Mouse (Mus musculus) megakaryocyte, embryonic 14.5 days (primary cell): ENCODE measurements around the gene Rnf214. TPM values are rescaled to one million over a fixed set of nuclear protein-coding genes. Genes with fewer than 3 reads are reported as not detected.
A peak's percentile ranks its signal among the peaks of the same experiment; 100 is the strongest.
"Not testable (repeated sequence)": the region's sequence is repeated elsewhere in the genome, so short reads cannot be mapped to it uniquely, and the experiment has no call there.

Experiments
- H3K27me3 ChIP-seq: replicated peaks from 2 replicates; pipeline ENCODE3; 2012; ENCODE audit warnings: inconsistent platforms
- H3K36me3 ChIP-seq: replicated peaks from 2 replicates; pipeline ENCODE3; 2012; ENCODE audit warnings: low read length, inconsistent platforms, mixed read lengths
- H3K4me1 ChIP-seq: 2 replicates; pipeline ENCODE4 v1.6.1; 2012; ENCODE audit warnings: inconsistent platforms
- H3K4me3 ChIP-seq: replicated peaks from 2 replicates; pipeline ENCODE3; 2012; ENCODE audit warnings: moderate library complexity, mild to moderate bottlenecking, inconsistent platforms
- H3K9me3 ChIP-seq: 2 replicates; pipeline ENCODE4 v1.6.1; 2012; ENCODE audit warnings: inconsistent platforms
- FLI1 ChIP-seq: IDR thresholded peaks from 2 replicates; pipeline ENCODE4 v1.6.1; 2012; ENCODE audit warnings: low read length, inconsistent platforms, mixed read lengths
- GATA1 ChIP-seq: IDR thresholded peaks from 3 replicates; pipeline ENCODE4 v1.6.1; 2012; ENCODE audit warnings: mixed read lengths, low read length, inconsistent platforms, borderline replicate concordance
- polyA plus RNA-seq: library from polyadenylated mRNA; stranded (reverse); fragments of >175 nt; gene quantifications from 2 replicates; pipeline ENCODE4 v1.2.3, GENCODE M21; 2012; ENCODE audit warnings: low replicate concordance; ENCODE audit not compliant: insufficient read depth

The Rnf214 gene
- polyA plus RNA-seq, 1 experiment, result 5.8 TPM

GRCm38 (mm10) chr9:45851776-45852175, 54.9 kb downstream of the Rnf214 start:
- no peak overlapping the region for H3K4me3 ChIP-seq
- TF ChIP-seq FLI1, result no peak
- no peak for TF ChIP-seq GATA1
- peaks cover 27% of the 10 kb centered on the region for H3K4me1 ChIP-seq

DNA sequence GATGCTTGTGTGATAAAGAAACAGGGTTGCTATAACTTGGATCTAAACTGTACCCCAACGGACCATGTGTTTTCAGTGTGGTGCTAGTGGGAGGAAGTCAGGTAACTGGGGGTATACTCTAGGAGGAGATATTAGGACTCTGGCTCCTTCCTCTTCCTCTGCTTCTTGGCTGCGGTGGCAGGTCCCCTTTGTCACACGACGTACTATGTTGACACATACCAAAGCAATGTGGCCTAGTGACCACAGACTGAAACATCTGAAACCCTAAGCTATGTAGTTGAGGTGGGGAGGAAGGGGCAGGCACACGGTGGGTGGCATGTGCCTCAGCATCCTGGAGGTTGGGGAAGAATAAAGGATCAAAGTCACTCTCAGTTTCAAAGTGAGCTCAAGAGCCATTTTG, 55.4 kb downstream of the Rnf214 start:
- no peaks in the 10 kb centered on the region for H3K9me3 ChIP-seq
- peaks cover 88% of the 10 kb centered on the region for H3K27me3 ChIP-seq
- peaks cover 31% of the 10 kb centered on the region for H3K4me1 ChIP-seq
- peaks cover 11% of the 10 kb centered on the region for H3K36me3 ChIP-seq
- H3K4me3 ChIP-seq, result no peak overlapping the region
- no peak for TF ChIP-seq GATA1
- TF ChIP-seq FLI1, result no peak

More at GRCm38 (mm10) chr9:45851776-45852175, 54.9 kb downstream of the Rnf214 start:
- no peaks in the 10 kb centered on the region for H3K9me3 ChIP-seq
- H3K27me3 ChIP-seq, result peaks cover 84% of the 10 kb centered on the region
- H3K36me3 ChIP-seq, result peaks cover 12% of the 10 kb centered on the region

DNA sequence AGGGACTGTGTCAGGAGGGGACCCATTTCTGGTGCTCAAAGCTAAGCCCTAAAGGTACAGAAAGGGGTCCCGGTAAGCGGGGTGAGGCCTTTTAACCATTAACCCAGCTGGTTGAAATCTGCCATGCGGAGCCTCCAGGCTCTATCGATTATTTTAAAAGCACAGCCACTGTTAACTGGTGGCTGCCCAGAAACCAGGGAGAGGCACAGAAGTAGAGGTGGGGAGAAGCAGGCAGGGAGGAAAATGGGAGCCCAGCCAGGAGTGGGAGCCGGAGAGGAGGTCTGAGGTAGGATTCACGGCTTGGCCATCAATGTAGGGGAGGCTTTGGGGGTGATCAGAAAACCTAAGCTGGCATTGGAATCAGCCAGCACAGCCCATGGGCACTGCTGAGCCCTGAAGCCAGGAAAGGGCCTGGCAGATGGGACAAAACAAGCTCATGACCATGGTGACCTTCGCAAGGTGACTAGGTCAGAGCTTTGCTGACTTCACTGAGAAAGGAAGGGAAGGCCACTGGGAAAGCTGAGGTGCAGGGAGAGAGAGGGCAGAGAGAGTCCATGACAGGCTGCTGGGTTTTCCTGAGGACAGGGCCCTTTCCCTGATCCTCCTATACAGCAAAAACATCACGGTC, 56.1 kb downstream of the Rnf214 start:
- H3K9me3 ChIP-seq, result no peaks in the 10 kb centered on the region
- H3K36me3 ChIP-seq, result peaks cover 7% of the 10 kb centered on the region
- H3K27me3 ChIP-seq, result peaks cover 88% of the 10 kb centered on the region
- no peak overlapping the region for H3K4me3 ChIP-seq
- peaks cover 38% of the 10 kb centered on the region for H3K4me1 ChIP-seq
- TF ChIP-seq GATA1, result no peak
- TF ChIP-seq FLI1, result no peak

- TF ChIP-seq FLI1 (no peak), GATA1 (no peak)
- H3K4me3 ChIP-seq, result no peak overlapping the region
- H3K9me3 ChIP-seq, result no peaks in the 10 kb centered on the region
- H3K27me3 ChIP-seq, result peaks cover 89% of the 10 kb centered on the region
- peaks cover 7% of the 10 kb centered on the region for H3K36me3 ChIP-seq
- peaks cover 44% of the 10 kb centered on the region for H3K4me1 ChIP-seq
Observed at GRCm38 (mm10) chr9:45849528-45850408, 56.9 kb downstream of the Rnf214 start.

GRCm38 (mm10) chr9:45846891-45847460, 59.7 kb downstream of the Rnf214 start:
- H3K27me3 ChIP-seq, result peaks cover 91% of the 10 kb centered on the region
- H3K4me3 ChIP-seq, result peak overlapping the region; percentile 44
- no peaks in the 10 kb centered on the region for H3K9me3 ChIP-seq
- H3K4me1 ChIP-seq, result peaks cover 42% of the 10 kb centered on the region
- no peak for TF ChIP-seq GATA1
- TF ChIP-seq FLI1, result no peak
- H3K36me3 ChIP-seq, result no peaks in the 10 kb centered on the region

GRCm38 (mm10) chr9:45846176-45846575, 60.5 kb downstream of the Rnf214 start:
- H3K9me3 ChIP-seq, H3K36me3 ChIP-seq, H3K4me3 ChIP-seq: not testable (repeated sequence)
- Histone ChIP-seq H3K27me3 (peaks cover 93% of the 10 kb centered on the region), H3K4me1 (peaks cover 38% of the 10 kb centered on the region)

DNA sequence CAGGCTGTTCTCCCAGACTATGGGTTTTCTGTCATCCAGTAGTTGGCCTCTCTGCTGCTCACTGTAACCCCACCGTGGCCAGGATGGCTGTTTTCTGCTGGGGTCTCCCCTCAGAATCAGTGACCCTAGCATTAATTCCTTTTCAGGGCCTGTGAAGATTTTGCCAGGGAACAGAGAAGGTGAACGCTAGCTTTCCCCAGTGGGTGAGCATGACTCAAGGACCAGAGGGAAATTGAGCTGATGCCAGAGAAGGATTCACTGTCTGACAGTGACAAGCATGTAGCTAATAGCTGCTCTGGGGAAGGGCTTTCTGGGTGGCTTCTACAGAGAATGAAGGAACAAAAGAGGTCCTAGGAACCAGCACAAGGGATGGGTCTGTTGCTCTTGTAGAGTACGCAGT, 61.2 kb downstream of the Rnf214 start:
- H3K27me3 ChIP-seq, result peaks cover 93% of the 10 kb centered on the region
- TF ChIP-seq GATA1, result no peak
- no peak for TF ChIP-seq FLI1
- H3K4me3 ChIP-seq, result no peak overlapping the region
- no peaks in the 10 kb centered on the region for H3K9me3 ChIP-seq
- peaks cover 34% of the 10 kb centered on the region for H3K4me1 ChIP-seq
- H3K36me3 ChIP-seq, result no peaks in the 10 kb centered on the region

DNA sequence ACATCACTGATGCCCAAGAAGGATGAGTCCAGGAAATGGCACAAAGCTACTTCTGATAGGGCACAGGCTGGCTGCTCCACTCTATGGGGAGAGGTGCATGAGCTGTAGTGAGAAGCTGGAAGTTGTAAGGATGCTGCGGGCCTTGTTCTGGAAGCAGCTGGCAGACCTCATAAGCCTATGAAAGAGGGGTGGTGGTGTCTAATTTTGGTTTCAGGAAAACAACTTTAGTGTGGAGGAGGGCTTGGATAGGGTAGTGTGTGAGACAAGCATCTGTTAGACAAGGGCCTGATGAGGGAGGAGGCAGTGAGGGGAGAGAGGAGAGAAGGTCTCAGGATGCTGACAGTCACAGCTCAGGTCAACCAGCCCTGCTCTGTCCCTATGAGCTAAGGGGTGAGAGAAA, 62.9 kb downstream of the Rnf214 start:
- TF ChIP-seq FLI1 (no peak), GATA1 (no peak)
- Histone ChIP-seq H3K4me3 (peak overlapping the region; percentile 2), H3K4me1 (peaks cover 45% of the 10 kb centered on the region), H3K27me3 (peaks cover 93% of the 10 kb centered on the region), H3K9me3 (no peaks in the 10 kb centered on the region), H3K36me3 (no peaks in the 10 kb centered on the region)

GRCm38 (mm10) chr9:45843007-45843406, 63.7 kb downstream of the Rnf214 start:
- no peaks in the 10 kb centered on the region for H3K9me3 ChIP-seq
- peaks cover 94% of the 10 kb centered on the region for H3K27me3 ChIP-seq
- H3K4me3 ChIP-seq, result no peak overlapping the region
- H3K36me3 ChIP-seq, result no peaks in the 10 kb centered on the region
- H3K4me1 ChIP-seq, result peaks cover 45% of the 10 kb centered on the region
- TF ChIP-seq FLI1, result no peak

GRCm38 (mm10) chr9:45841458-45841857, 65.3 kb downstream of the Rnf214 start:
- Histone ChIP-seq H3K9me3 (no peaks in the 10 kb centered on the region), H3K4me1 (peaks cover 30% of the 10 kb centered on the region), H3K4me3 (no peak overlapping the region), H3K36me3 (no peaks in the 10 kb centered on the region), H3K27me3 (peaks cover 89% of the 10 kb centered on the region)
- TF ChIP-seq GATA1 (no peak), FLI1 (no peak)
